Mouse (Mus musculus) frontal cortex, postnatal 25 days (tissue): Measurements from ENCODE around the gene Cfap43.

ENCODE experiments used
- DNase-seq, 2 experiments: peaks; one replicate each; pipeline ENCODE4 v3.0.0; 2022; ENCODE audit warnings: low spot score in 2 of 2

Cfap43 gene

GRCm38 (mm10) chr19:47713457-47713856 lies 205.6 kb downstream of the Cfap43 start:
- no peak for DNase-seq

- peak in 1 of 2 experiments; percentile 6 for DNase-seq
Observed at GRCm38 (mm10) chr19:47710376-47710775, 208.7 kb downstream of the Cfap43 start.

GRCm38 (mm10) chr19:47705772-47706309 lies 213.2 kb downstream of the Cfap43 start:
- no peak for DNase-seq

GRCm38 (mm10) chr19:47705080-47705771 lies 213.9 kb downstream of the Cfap43 start:
- DNase-seq = no peak

GRCm38 (mm10) chr19:47700509-47700908 lies 218.6 kb downstream of the Cfap43 start:
- no peak for DNase-seq

- no peak for DNase-seq
Observed at GRCm38 (mm10) chr19:47699743-47700142, 219.3 kb downstream of the Cfap43 start.

- no peak for DNase-seq
Observed at GRCm38 (mm10) chr19:47698266-47698665, 220.8 kb downstream of the Cfap43 start.

GRCm38 (mm10) chr19:47697067-47697466 lies 222.0 kb downstream of the Cfap43 start:
- no peak for DNase-seq

GRCm38 (mm10) chr19:47696411-47696810 lies 222.7 kb downstream of the Cfap43 start:
- DNase-seq = no peak

GRCm38 (mm10) chr19:47695725-47696124 lies 223.4 kb downstream of the Cfap43 start:
- no peak for DNase-seq

GRCm38 (mm10) chr19:47691994-47692393 lies 227.1 kb downstream of the Cfap43 start, which contains the start of gene Col17a1:
Gene Col17a1 (minus strand): TSS chr19:47692094.
- no peak for DNase-seq

- DNase-seq = no peak
Observed at GRCm38 (mm10) chr19:47689592-47689991, 229.5 kb downstream of the Cfap43 start.
